Mouse (Mus musculus) heart, postnatal 0 days (tissue): ENCODE data around the gene 1600002K03Rik.

Experiments
- CTCF ChIP-seq: IDR thresholded peaks from 2 replicates; pipeline ENCODE4 v1.5.1; 2016; ENCODE audit warnings: antibody characterized with exemption, control low read depth, low read depth
- EP300 ChIP-seq: IDR thresholded peaks from 2 replicates; pipeline ENCODE4 v1.6.1; 2016; ENCODE audit warnings: antibody characterized with exemption, low read depth

DNA sequence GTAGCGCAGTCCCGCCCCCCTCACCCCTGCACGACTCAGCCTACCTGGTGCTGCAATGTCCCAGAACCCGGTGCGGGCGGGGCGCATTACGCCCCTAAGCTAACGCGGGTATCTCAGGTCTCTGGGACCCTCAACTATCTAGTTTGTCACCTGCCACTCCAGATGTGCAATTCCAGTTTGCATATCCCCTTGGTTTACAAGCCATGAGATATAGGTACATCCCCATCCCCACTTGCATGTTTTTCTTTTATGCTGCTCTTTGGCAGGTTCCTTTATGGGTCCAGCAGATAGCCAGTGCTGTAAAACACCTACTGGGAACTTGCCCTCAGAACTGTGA, 33.3 kb upstream of the 1600002K03Rik start:
- TF ChIP-seq CTCF = no peak
- no peak for TF ChIP-seq EP300
